Mouse (Mus musculus): ENCODE measurements at regions not wholly inside any gene's neighbourhood (a gene's known extent, or its start where the extent isn't known, plus 50 kb on each side); places are given as distances from the start of the nearest gene placed in this dataset.

GRCm38 (mm10) chr2:148537251-148537650 lies 93.9 kb upstream of the Cd93 start:
- Histone ChIP-seq H3K27ac (no peak overlapping the region), H3K4me3 (no peak overlapping the region), H3K36me3 (no peaks in the 10 kb centered on the region), H3K27me3 (ENCODE audit: low read depth, poor library complexity, severe bottlenecking) (no peaks in the 10 kb centered on the region), H3K4me1 (0 out of 2 replicates have a peak, but pooled peaks cover 2% of the 10 kb centered on the region), H3K9me3 (replicated peaks) (no peaks in the 10 kb centered on the region)
- no peak for DNase-seq (ENCODE audit: low spot score)
- WGBS = 90% methylated on average over 5 of the region's 5 CpGs

GRCm38 (mm10) chr2:148536608-148537007 lies 93.2 kb upstream of the Cd93 start:
- WGBS = 89% methylated on average over 3 of the region's 3 CpGs
- Histone ChIP-seq H3K36me3 (no peaks in the 10 kb centered on the region), H3K27ac (no peak overlapping the region), H3K4me1 (0 out of 2 replicates have a peak, but pooled peaks cover 7% of the 10 kb centered on the region), H3K4me3 (no peak overlapping the region), H3K9me3 (replicated peaks) (no peaks in the 10 kb centered on the region), H3K27me3 (ENCODE audit: low read depth, poor library complexity, severe bottlenecking) (no peaks in the 10 kb centered on the region)
- no peak for DNase-seq (ENCODE audit: low spot score)

- Histone ChIP-seq H3K27me3 (ENCODE audit: low read depth, poor library complexity, severe bottlenecking) (no peaks in the 10 kb centered on the region), H3K27ac (no peak overlapping the region), H3K36me3 (no peaks in the 10 kb centered on the region), H3K4me1 (0 out of 2 replicates have a peak, but pooled peaks cover 7% of the 10 kb centered on the region), H3K4me3 (no peak overlapping the region), H3K9me3 (replicated peaks) (no peaks in the 10 kb centered on the region)
- no peak for DNase-seq (ENCODE audit: low spot score)
- 67% methylated on average over 5 of the region's 5 CpGs for WGBS
These were observed 92.3 kb upstream of the Cd93 start for GRCm38 (mm10) chr2:148535562-148536180.

- Histone ChIP-seq H3K4me1 (0 out of 2 replicates have a peak, but pooled peaks cover 7% of the 10 kb centered on the region), H3K4me3 (no peak overlapping the region), H3K9me3 (replicated peaks) (no peaks in the 10 kb centered on the region), H3K27ac (no peak overlapping the region), H3K27me3 (ENCODE audit: low read depth, poor library complexity, severe bottlenecking) (no peaks in the 10 kb centered on the region), H3K36me3 (no peaks in the 10 kb centered on the region)
- WGBS = 57% methylated on average over 4 of the region's 4 CpGs
- no peak for DNase-seq (ENCODE audit: low spot score)
These were observed 88.7 kb upstream of the Cd93 start for GRCm38 (mm10) chr2:148532051-148532450.

- DNase-seq (ENCODE audit: low spot score) = no peak
- H3K9me3 ChIP-seq (replicated peaks) = no peaks in the 10 kb centered on the region
- no peaks in the 10 kb centered on the region for H3K36me3 ChIP-seq
- 84% methylated on average over 4 of the region's 4 CpGs for WGBS
- H3K27ac ChIP-seq = no peak overlapping the region
- H3K4me1 ChIP-seq = 0 out of 2 replicates have a peak, but pooled peaks cover 7% of the 10 kb centered on the region
- H3K4me3 ChIP-seq = no peak overlapping the region
- H3K27me3 ChIP-seq (ENCODE audit: low read depth, poor library complexity, severe bottlenecking) = no peaks in the 10 kb centered on the region
These were observed 87.2 kb upstream of the Cd93 start for GRCm38 (mm10) chr2:148530546-148530945.

GRCm38 (mm10) chr2:148529900-148530299 lies 86.5 kb upstream of the Cd93 start:
- 29% methylated on average over 2 of the region's 2 CpGs for WGBS
- DNase-seq (ENCODE audit: low spot score) = no peak
- no peaks in the 10 kb centered on the region for H3K27me3 ChIP-seq (ENCODE audit: low read depth, poor library complexity, severe bottlenecking)

GRCm38 (mm10) chr2:148527755-148528154 lies 84.4 kb upstream of the Cd93 start:
- Histone ChIP-seq H3K27me3 (ENCODE audit: low read depth, poor library complexity, severe bottlenecking) (no peaks in the 10 kb centered on the region), H3K4me1 (0 out of 2 replicates have a peak, but pooled peaks cover 7% of the 10 kb centered on the region), H3K4me3 (no peak overlapping the region), H3K27ac (no peak overlapping the region), H3K36me3 (no peaks in the 10 kb centered on the region), H3K9me3 (replicated peaks) (no peaks in the 10 kb centered on the region)
- DNase-seq (ENCODE audit: low spot score) = no peak
- 94% methylated on average over 5 of the region's 5 CpGs for WGBS

More at GRCm38 (mm10) chr2:148529900-148530299, 86.5 kb upstream of the Cd93 start:
- Histone ChIP-seq H3K27ac (no peak overlapping the region), H3K4me3 (no peak overlapping the region), H3K4me1 (0 out of 2 replicates have a peak, but pooled peaks cover 7% of the 10 kb centered on the region), H3K36me3 (no peaks in the 10 kb centered on the region), H3K9me3 (replicated peaks) (no peaks in the 10 kb centered on the region)

GRCm38 (mm10) chr2:148525496-148525895 lies 82.1 kb upstream of the Cd93 start:
- no peaks in the 10 kb centered on the region for H3K9me3 ChIP-seq (replicated peaks)
- no peak for DNase-seq (ENCODE audit: low spot score)
- H3K27ac ChIP-seq = no peak overlapping the region
- no peak overlapping the region for H3K4me3 ChIP-seq
- H3K4me1 ChIP-seq = no peaks in the 10 kb centered on the region
- 90% methylated on average over 6 of the region's 6 CpGs for WGBS
- H3K27me3 ChIP-seq (ENCODE audit: low read depth, poor library complexity, severe bottlenecking) = no peaks in the 10 kb centered on the region
- no peaks in the 10 kb centered on the region for H3K36me3 ChIP-seq

GRCm38 (mm10) chr2:148523401-148523800 lies 80.0 kb upstream of the Cd93 start:
- Histone ChIP-seq H3K27ac (no peak overlapping the region), H3K4me3 (no peak overlapping the region), H3K36me3 (no peaks in the 10 kb centered on the region), H3K27me3 (ENCODE audit: low read depth, poor library complexity, severe bottlenecking) (no peaks in the 10 kb centered on the region), H3K4me1 (no peaks in the 10 kb centered on the region), H3K9me3 (replicated peaks) (no peaks in the 10 kb centered on the region)
- DNase-seq (ENCODE audit: low spot score) = no peak
- WGBS = 83% methylated on average over 3 of the region's 3 CpGs

- Histone ChIP-seq H3K4me3 (no peak overlapping the region), H3K9me3 (replicated peaks) (no peaks in the 10 kb centered on the region), H3K27ac (no peak overlapping the region), H3K36me3 (no peaks in the 10 kb centered on the region), H3K27me3 (ENCODE audit: low read depth, poor library complexity, severe bottlenecking) (no peaks in the 10 kb centered on the region), H3K4me1 (peaks cover 4% of the 10 kb centered on the region; the same call in 1 of the 2 replicates)
- no peak for DNase-seq (ENCODE audit: low spot score)
- WGBS = 94% methylated on average over 2 of the region's 2 CpGs
These were observed 79.6 kb upstream of the Cd93 start for GRCm38 (mm10) chr2:148522936-148523335.

- DNase-seq (ENCODE audit: low spot score) = no peak
- WGBS = 70% methylated on average over 5 of the region's 5 CpGs
These were observed 78.7 kb upstream of the Cd93 start for GRCm38 (mm10) chr2:148521966-148522575.

GRCm38 (mm10) chr2:148520291-148520690 lies 76.9 kb upstream of the Cd93 start:
- WGBS = 93% methylated on average over 7 of the region's 7 CpGs
- H3K9me3 ChIP-seq (replicated peaks) = no peaks in the 10 kb centered on the region
- DNase-seq (ENCODE audit: low spot score) = no peak
- no peaks in the 10 kb centered on the region for H3K27me3 ChIP-seq (ENCODE audit: low read depth, poor library complexity, severe bottlenecking)
- no peak overlapping the region for H3K27ac ChIP-seq
- no peak overlapping the region for H3K4me3 ChIP-seq
- H3K4me1 ChIP-seq = peaks cover 8% of the 10 kb centered on the region; the same call in 1 of the 2 replicates
- no peaks in the 10 kb centered on the region for H3K36me3 ChIP-seq

More at GRCm38 (mm10) chr2:148521966-148522575, 78.7 kb upstream of the Cd93 start:
- no peak overlapping the region for H3K27ac ChIP-seq
- peaks cover 8% of the 10 kb centered on the region; the same call in 1 of the 2 replicates for H3K4me1 ChIP-seq
- no peaks in the 10 kb centered on the region for H3K27me3 ChIP-seq (ENCODE audit: low read depth, poor library complexity, severe bottlenecking)
- H3K9me3 ChIP-seq (replicated peaks) = no peaks in the 10 kb centered on the region
- no peaks in the 10 kb centered on the region for H3K36me3 ChIP-seq
- H3K4me3 ChIP-seq = no peak overlapping the region

GRCm38 (mm10) chr2:148519689-148520290 lies 76.4 kb upstream of the Cd93 start:
- H3K27me3 ChIP-seq (ENCODE audit: low read depth, poor library complexity, severe bottlenecking) = no peaks in the 10 kb centered on the region
- 61% methylated on average over 10 of the region's 10 CpGs for WGBS
- DNase-seq (ENCODE audit: low spot score) = no peak
- H3K4me1 ChIP-seq = peaks cover 8% of the 10 kb centered on the region; the same call in 1 of the 2 replicates
- no peaks in the 10 kb centered on the region for H3K36me3 ChIP-seq
- H3K9me3 ChIP-seq (replicated peaks) = no peaks in the 10 kb centered on the region
- no peak overlapping the region for H3K4me3 ChIP-seq
- no peak overlapping the region for H3K27ac ChIP-seq

Measured in limb, embryonic 10.5 days (tissue).